Mouse (Mus musculus) brain, embryonic 18.5 days (tissue): Measurements from ENCODE around the gene Ctbp1.

Experiments
- DNase-seq: peaks from one replicate; pipeline ENCODE4 v3.0.0-alpha.2; 2012; ENCODE audit warnings: low read depth, low spot score

The Ctbp1 gene

GRCm38 (mm10) chr5:33274953-33275454, at the start of gene Ctbp1:
TSS of gene Ctbp1 (minus strand) at chr5:33274994.
- DNase-seq, result peak; percentile 89

GRCm38 (mm10) chr5:33324491-33324890, 49.7 kb upstream of the Ctbp1 start:
- no peak for DNase-seq

- DNase-seq, result no peak
These were observed 37.4 kb upstream of the Ctbp1 start for GRCm38 (mm10) chr5:33312192-33312591.

GRCm38 (mm10) chr5:33310704-33311462, 36.1 kb upstream of the Ctbp1 start:
- no peak for DNase-seq

GRCm38 (mm10) chr5:33301801-33302200, 27.0 kb upstream of the Ctbp1 start:
- no peak for DNase-seq

GRCm38 (mm10) chr5:33297164-33297563, 22.4 kb upstream of the Ctbp1 start:
- DNase-seq, result no peak

GRCm38 (mm10) chr5:33293796-33294430, 19.1 kb upstream of the Ctbp1 start:
- no peak for DNase-seq

GRCm38 (mm10) chr5:33283951-33284350, 9.2 kb upstream of the Ctbp1 start:
- DNase-seq, result no peak

GRCm38 (mm10) chr5:33281428-33281827, 6.6 kb upstream of the Ctbp1 start:
- DNase-seq, result no peak

- DNase-seq, result no peak
These were observed 4.2 kb upstream of the Ctbp1 start for GRCm38 (mm10) chr5:33278950-33279349.

- DNase-seq, result no peak
These were observed 2.5 kb upstream of the Ctbp1 start for GRCm38 (mm10) chr5:33277286-33277685.

GRCm38 (mm10) chr5:33275754-33276153, 960 bp upstream of the Ctbp1 start:
- DNase-seq, result no peak

GRCm38 (mm10) chr5:33274085-33274952, 475 bp downstream of the Ctbp1 start:
- peak; percentile 82 for DNase-seq

- no peak for DNase-seq
These were observed 1.1 kb downstream of the Ctbp1 start for GRCm38 (mm10) chr5:33273777-33274084.

GRCm38 (mm10) chr5:33272845-33273776, 1.7 kb downstream of the Ctbp1 start:
- no peak for DNase-seq

GRCm38 (mm10) chr5:33272146-33272545, 2.6 kb downstream of the Ctbp1 start:
- no peak for DNase-seq

GRCm38 (mm10) chr5:33270568-33270967, 4.2 kb downstream of the Ctbp1 start:
- DNase-seq, result no peak

- no peak for DNase-seq
These were observed 20.4 kb downstream of the Ctbp1 start for GRCm38 (mm10) chr5:33254416-33254815.

GRCm38 (mm10) chr5:33248186-33248585, 26.6 kb downstream of the Ctbp1 start:
- DNase-seq, result no peak

GRCm38 (mm10) chr5:33247387-33247786, 27.4 kb downstream of the Ctbp1 start:
- no peak for DNase-seq

- DNase-seq, result peak; percentile 3
These were observed 29.1 kb downstream of the Ctbp1 start for GRCm38 (mm10) chr5:33245701-33246100.
